Mouse (Mus musculus) embryonic facial prominence, embryonic 12.5 days (tissue): ENCODE data around the gene Rps19bp1. TPM values are rescaled to one million over a fixed set of nuclear protein-coding genes. Genes with fewer than 3 reads are reported as not detected.

Source experiments
- ATAC-seq: fragments of 200-750 bp; cut with Nextera tagmentation; 2 replicates; pipeline ENCODE4 v1.8.0; 2017; ENCODE audit not compliant: insufficient number of reproducible peaks, insufficient read depth, low FRiP score, low TSS enrichment
- H3K27ac ChIP-seq: fragments of 300-500 bp; sonication (generic); 2 replicates; pipeline ENCODE4 v1.5.1; 2016; ENCODE audit warnings: mild to moderate bottlenecking
- H3K27me3 ChIP-seq: fragments of 300-500 bp; sonication (generic); 2 replicates; pipeline ENCODE4 v1.6.1; 2016; ENCODE audit warnings: mild to moderate bottlenecking, moderate library complexity
- H3K36me3 ChIP-seq: fragments of 300-500 bp; sonication (generic); 2 replicates; pipeline ENCODE4 v1.6.1; 2016; ENCODE audit warnings: mild to moderate bottlenecking
- H3K4me1 ChIP-seq: fragments of 300-500 bp; sonication (generic); 2 replicates; pipeline ENCODE4 v1.6.1; 2016
- H3K4me2 ChIP-seq: fragments of 300-500 bp; sonication (generic); replicated peaks from 2 replicates; pipeline ENCODE4 v1.6.1; 2016; ENCODE audit warnings: mild to moderate bottlenecking, moderate library complexity
- H3K4me3 ChIP-seq: fragments of 300-500 bp; sonication (generic); 2 replicates; pipeline ENCODE4 v1.5.1; 2016; ENCODE audit warnings: mild to moderate bottlenecking
- H3K9ac ChIP-seq: fragments of 300-500 bp; sonication (generic); 2 replicates; pipeline ENCODE4 v1.6.1; 2016; ENCODE audit warnings: mild to moderate bottlenecking, moderate library complexity
- H3K9me3 ChIP-seq: fragments of 300-500 bp; sonication (generic); 2 replicates; pipeline ENCODE4 v1.6.1; 2016; ENCODE audit warnings: mild to moderate bottlenecking, moderate library complexity
- WGBS: fragments of 180-500 bp; shearing (Covaris S2); methylation state at CpG from one replicate; pipeline ENCODE4 v1.1.7; 2016; 5-methylcytosine and 5-hydroxymethylcytosine counted together
- polyA plus RNA-seq: library from polyadenylated mRNA; unstranded; fragments of >200 nt; fragmentation: Nextera tagmentation; extraction: Ambion mirVana; gene quantifications from 2 replicates; pipeline ENCODE4 v1.2.1, GENCODE M21; 2016

Rps19bp1 gene
- polyA plus RNA-seq, 1 experiment from 2014 or later, result 65.3 TPM

DNA sequence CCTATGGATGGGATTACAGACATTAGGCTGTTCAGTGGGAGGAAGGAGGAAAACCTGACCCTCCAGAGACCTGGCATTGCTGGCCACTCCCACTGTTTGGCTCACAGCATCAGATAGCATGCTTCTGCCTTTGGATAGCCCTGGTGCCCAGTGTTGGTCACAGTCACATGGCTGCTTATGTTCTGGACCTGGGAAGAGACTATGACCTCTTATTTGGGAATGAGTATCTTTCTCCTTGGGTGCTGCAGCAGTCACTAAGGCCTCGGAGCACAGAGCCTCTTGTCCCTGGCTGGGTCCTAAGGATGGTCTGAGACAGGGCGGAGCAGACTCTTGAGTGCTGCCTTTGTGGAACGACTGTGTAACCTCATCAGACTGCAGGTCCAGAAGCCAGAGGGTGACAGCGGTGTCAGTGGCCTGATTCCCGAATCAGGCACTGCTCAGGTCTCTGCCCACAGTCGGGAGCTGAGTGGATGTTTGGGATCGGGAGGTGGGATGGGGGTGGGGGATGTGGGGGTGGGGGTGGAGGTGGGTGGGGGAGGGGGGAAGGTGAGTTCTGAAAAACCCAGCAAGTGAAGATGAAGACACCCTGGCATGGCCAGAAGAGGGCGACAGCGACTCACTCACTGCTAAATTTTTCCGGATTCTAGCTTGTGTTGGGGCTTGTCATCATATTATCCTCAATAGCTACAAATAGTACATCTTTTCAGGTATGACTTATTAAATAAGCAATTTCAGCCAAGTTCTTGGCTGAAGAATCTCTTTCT is 48.2 kb downstream of the Rps19bp1 start:
- Histone ChIP-seq H3K9me3 (no peaks in the 10 kb centered on the region), H3K4me3 (no peak overlapping the region), H3K4me2 (no peak overlapping the region), H3K4me1 (peaks cover 14% of the 10 kb centered on the region), H3K9ac (no peak overlapping the region), H3K27me3 (no peaks in the 10 kb centered on the region), H3K36me3 (peaks cover 31% of the 10 kb centered on the region), H3K27ac (no peak overlapping the region)
- no peak for ATAC-seq
- 20% methylated on average over 10 of the region's 10 CpGs for WGBS

DNA sequence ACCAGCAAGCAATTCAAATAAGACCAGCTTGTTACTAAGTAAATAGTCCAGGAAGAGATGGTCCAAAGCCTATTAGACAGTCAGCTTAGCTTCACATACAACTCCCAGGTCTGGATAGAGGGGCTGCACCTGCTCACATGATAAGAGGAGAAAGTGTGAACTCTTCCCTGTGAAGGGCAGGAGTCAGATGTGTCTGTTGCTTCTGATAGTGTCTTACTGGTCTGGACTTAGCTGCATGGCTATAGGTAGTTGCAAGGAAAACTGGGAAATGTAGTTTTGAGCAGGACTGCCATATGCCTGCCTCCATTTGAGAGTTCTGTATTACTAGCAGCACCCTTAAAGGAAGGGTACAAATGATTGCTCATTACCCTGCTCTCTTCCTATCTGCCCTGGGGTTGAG is 50.4 kb downstream of the Rps19bp1 start:
- Histone ChIP-seq H3K27ac (no peak overlapping the region), H3K4me3 (no peak overlapping the region), H3K9me3 (no peaks in the 10 kb centered on the region), H3K36me3 (peaks cover 35% of the 10 kb centered on the region), H3K4me1 (peaks cover 5% of the 10 kb centered on the region; the same call in 1 of the 2 replicates), H3K9ac (no peak overlapping the region), H3K27me3 (no peaks in the 10 kb centered on the region), H3K4me2 (no peak overlapping the region)
- ATAC-seq, result no peak

Other genes starting within 250 kb of the Rps19bp1 start
- gene Pdgfb, start 249.3 kb downstream of the Rps19bp1 start, polyA plus RNA-seq, result 3.2 and 3.4 TPM in 2 replicates
- gene Syngr1, start 173.0 kb downstream of the Rps19bp1 start, polyA plus RNA-seq, result 6.4 and 8.1 TPM in 2 replicates
- 944 and 1,004 TPM in 2 replicates for gene Rpl3, start 172.4 kb downstream of the Rps19bp1 start, polyA plus RNA-seq
- gene Tab1, start 131.2 kb downstream of the Rps19bp1 start, polyA plus RNA-seq, result 47.5 and 48.5 TPM in 2 replicates
- 10.5 and 11.7 TPM in 2 replicates for gene Mgat3, start 90.6 kb downstream of the Rps19bp1 start, polyA plus RNA-seq
- gene Mief1, start 30.3 kb downstream of the Rps19bp1 start, polyA plus RNA-seq, result 39.7 and 42.1 TPM in 2 replicates
- 1.6 TPM in 1 of 2 replicates, not detected in the other for gene AC140267.1, start 28.5 kb downstream of the Rps19bp1 start, polyA plus RNA-seq
- 104 and 117 TPM in 2 replicates for gene Atf4, start 9.1 kb downstream of the Rps19bp1 start, polyA plus RNA-seq
- gene Cacna1i, start 22.9 kb upstream of the Rps19bp1 start, polyA plus RNA-seq, result 0.01 and 0.03 TPM in 2 replicates